Mouse (Mus musculus) lung, postnatal 0 days (tissue): ENCODE results near the gene Arpc3.

Experiments
- CTCF ChIP-seq: IDR thresholded peaks from 2 replicates; pipeline ENCODE4 v1.5.1; 2016; ENCODE audit warnings: antibody characterized with exemption, mild to moderate bottlenecking
- EP300 ChIP-seq: IDR thresholded peaks from 2 replicates; pipeline ENCODE4 v1.6.1; 2016; ENCODE audit warnings: antibody characterized with exemption, mild to moderate bottlenecking, control low read depth

- no peak for TF ChIP-seq CTCF
- TF ChIP-seq EP300, result no peak
These were observed 18.8 kb upstream of the Arpc3 start for GRCm38 (mm10) chr5:122372878-122373277.
